Mouse (Mus musculus): Measurements from ENCODE around the gene Rundc3a.

Gene Rundc3a

GRCm38 (mm10) chr11:102432896-102433295 is 39.7 kb downstream of the Rundc3a start:
- no peak for DNase-seq (ENCODE audit: low read depth, low spot score)

GRCm38 (mm10) chr11:102433866-102434265 is 40.7 kb downstream of the Rundc3a start:
- DNase-seq (ENCODE audit: low read depth, low spot score), result no peak

GRCm38 (mm10) chr11:102434406-102434805 is 41.2 kb downstream of the Rundc3a start:
- peak; percentile 82 for DNase-seq (ENCODE audit: low read depth, low spot score)

GRCm38 (mm10) chr11:102434816-102435705 is 41.9 kb downstream of the Rundc3a start:
- DNase-seq (ENCODE audit: low read depth, low spot score), result no peak

- DNase-seq (ENCODE audit: low read depth, low spot score), result no peak
These were observed 42.7 kb downstream of the Rundc3a start for GRCm38 (mm10) chr11:102435754-102436470.

GRCm38 (mm10) chr11:102436471-102436790 is 43.2 kb downstream of the Rundc3a start:
- DNase-seq (ENCODE audit: low read depth, low spot score), result no peak

GRCm38 (mm10) chr11:102437120-102438061 is 44.2 kb downstream of the Rundc3a start:
- no peak for DNase-seq (ENCODE audit: low read depth, low spot score)

- no peak for DNase-seq (ENCODE audit: low read depth, low spot score)
These were observed 45.2 kb downstream of the Rundc3a start for GRCm38 (mm10) chr11:102438212-102439092.

- DNase-seq (ENCODE audit: low read depth, low spot score), result no peak
These were observed 46.2 kb downstream of the Rundc3a start for GRCm38 (mm10) chr11:102439093-102440082.

GRCm38 (mm10) chr11:102440255-102440654 is 47.1 kb downstream of the Rundc3a start:
- no peak for DNase-seq (ENCODE audit: low read depth, low spot score)

- DNase-seq (ENCODE audit: low read depth, low spot score), result no peak
These were observed 48.2 kb downstream of the Rundc3a start for GRCm38 (mm10) chr11:102441434-102441833.

- DNase-seq (ENCODE audit: low read depth, low spot score), result no peak
These were observed 48.9 kb downstream of the Rundc3a start for GRCm38 (mm10) chr11:102442089-102442488.

- DNase-seq (ENCODE audit: low read depth, low spot score), result no peak
These were observed 50.5 kb downstream of the Rundc3a start for GRCm38 (mm10) chr11:102443740-102444139.

- no peak for DNase-seq (ENCODE audit: low read depth, low spot score)
These were observed 51.1 kb downstream of the Rundc3a start for GRCm38 (mm10) chr11:102444321-102444720.

- no peak for DNase-seq (ENCODE audit: low read depth, low spot score)
These were observed 51.6 kb downstream of the Rundc3a start for GRCm38 (mm10) chr11:102444781-102445180.

GRCm38 (mm10) chr11:102445264-102445890 is 52.2 kb downstream of the Rundc3a start:
- DNase-seq (ENCODE audit: low read depth, low spot score), result no peak

- no peak for DNase-seq (ENCODE audit: low read depth, low spot score)
These were observed 52.7 kb downstream of the Rundc3a start for GRCm38 (mm10) chr11:102445891-102446361.

- DNase-seq (ENCODE audit: low read depth, low spot score), result no peak
These were observed 53.6 kb downstream of the Rundc3a start for GRCm38 (mm10) chr11:102446581-102447461.

Measured in A20 (cell line).